ENCODE assay signal across 25 mouse cellular contexts in genomic region chr16:18613301-18613700, GRCm38 (mm10). TPM values are rescaled to one million over a fixed set of nuclear protein-coding genes. Genes with fewer than 3 reads are reported as not detected.
DNase-seq lines count a peak whose midpoint lies in the region; ATAC-seq lines count a peak whose summit lies in the region.
"Had no signal": no experiment of that assay in that cellular context is flagged by ENCODE, and none has a peak within 500 bp of the region (broad histone marks: within the 10 kb centered on the region; RNA-seq: fewer than 3 reads in every experiment).

No protein-coding gene starts in this region.

- H3K4me3 ChIP-seq in hindbrain, embryonic 10.5 days: no peak overlapping the region
- no peak overlapping the region for H3K4me3 ChIP-seq in hindbrain, embryonic 11.5 days (ENCODE audit: low read depth, low read length)
- H3K4me3 ChIP-seq in limb, embryonic 11.5 days (ENCODE audit: low read depth, low read length): no peak overlapping the region
- H3K4me3 ChIP-seq: hindbrain, embryonic 12.5 days; hindbrain, embryonic 15.5 days had no signal

- no peak overlapping the region for H3K9ac ChIP-seq in hindbrain, embryonic 11.5 days (ENCODE audit: low read depth, low read length)
- H3K9ac ChIP-seq in limb, embryonic 11.5 days (ENCODE audit: low read length): no peak overlapping the region
- H3K9ac ChIP-seq: forebrain, postnatal 0 days; hindbrain, embryonic 12.5 days; hindbrain, embryonic 15.5 days had no signal

- no peaks in the 10 kb centered on the region for H3K9me3 ChIP-seq in hindbrain, embryonic 10.5 days
- H3K9me3 ChIP-seq in hindbrain, embryonic 11.5 days (ENCODE audit: control insufficient read depth, low read length): no peaks in the 10 kb centered on the region
- H3K9me3 ChIP-seq in limb, embryonic 11.5 days (ENCODE audit: control insufficient read depth, low read length): no peaks in the 10 kb centered on the region
- H3K9me3 ChIP-seq: G1E; hindbrain, embryonic 12.5 days; hindbrain, embryonic 15.5 days had no signal

- ATAC-seq in hindbrain, embryonic 11.5 days (ENCODE audit: low FRiP score): no peak
- no peak; the same call in 1 of the 2 replicates for ATAC-seq in limb, embryonic 11.5 days (ENCODE audit: insufficient number of reproducible peaks, low FRiP score, low TSS enrichment, low read depth)
- ATAC-seq: forebrain, embryonic 14.5 days; forebrain, postnatal 0 days; intestine, embryonic 16.5 days had no signal

- no peak for DNase-seq in hindbrain, embryonic 10.5 days (ENCODE audit: low spot score)
- no peak for DNase-seq in hindbrain, embryonic 11.5 days (ENCODE audit: low spot score)
- peak; percentile 27 for DNase-seq in NIH3T3 (ENCODE audit: low read depth)
- DNase-seq in forelimb bud, embryonic 11.5 days (ENCODE audit: low read depth, low spot score): peak; percentile 68
- peak; percentile 71 for DNase-seq in limb, embryonic 11.5 days (ENCODE audit: low spot score)
- no peak for DNase-seq in kidney, adult 11 months
- DNase-seq in adrenal gland, postnatal 14 days: no peak
- DNase-seq: adrenal gland, adult 2 months; adrenal gland, postnatal 25 days; B cell, adult 2 months; cerebellum, adult 11-12 months; cerebellum, adult 8-10 months; cerebellum, postnatal 10 days; cerebellum, postnatal 36 days; embryo, embryonic 11 days; forebrain, postnatal 0 days; gastrocnemius, postnatal 25 days had no signal

- H3K4me2 ChIP-seq in hindbrain, embryonic 11.5 days (replicated peaks; ENCODE audit: low read depth, low read length): no peak overlapping the region
- no peak overlapping the region for H3K4me2 ChIP-seq in limb, embryonic 11.5 days (ENCODE audit: low read depth, severe bottlenecking)
- H3K4me2 ChIP-seq: heart, embryonic 11.5 days; hindbrain, embryonic 12.5 days; hindbrain, embryonic 15.5 days had no signal

- peaks cover 99% of the 10 kb centered on the region for H3K27me3 ChIP-seq in hindbrain, embryonic 10.5 days (ENCODE audit: insufficient read depth, poor library complexity, severe bottlenecking)
- peaks cover 11% of the 10 kb centered on the region for H3K27me3 ChIP-seq in hindbrain, embryonic 11.5 days (ENCODE audit: control insufficient read depth, insufficient read depth, low read length)
- peaks cover 29% of the 10 kb centered on the region for H3K27me3 ChIP-seq in limb, embryonic 11.5 days (ENCODE audit: control insufficient read depth, insufficient read depth, low read length)

- peaks cover 60% of the 10 kb centered on the region for H3K4me1 ChIP-seq in hindbrain, embryonic 10.5 days (replicated peaks)
- H3K4me1 ChIP-seq in hindbrain, embryonic 11.5 days (replicated peaks; ENCODE audit: control insufficient read depth, insufficient read depth, low read length): peaks cover 6% of the 10 kb centered on the region; the same call in 1 of the 2 replicates
- peaks cover 34% of the 10 kb centered on the region for H3K4me1 ChIP-seq in limb, embryonic 11.5 days (ENCODE audit: control insufficient read depth, insufficient read depth, low read length)

- 91% methylated on average over 3 of the region's 3 CpGs for WGBS in hindbrain, embryonic 10.5 days
- WGBS in hindbrain, embryonic 11.5 days: 88% methylated on average over 3 of the region's 3 CpGs
- 36% methylated on average over 3 of the region's 3 CpGs for WGBS in limb, embryonic 11.5 days

- no peaks in the 10 kb centered on the region for H3K36me3 ChIP-seq in hindbrain, embryonic 10.5 days
- H3K36me3 ChIP-seq in hindbrain, embryonic 11.5 days (ENCODE audit: control insufficient read depth, insufficient read depth, low read length): no peaks in the 10 kb centered on the region
- no peaks in the 10 kb centered on the region for H3K36me3 ChIP-seq in limb, embryonic 11.5 days (ENCODE audit: control insufficient read depth, insufficient read depth, low read length)
- H3K36me3 ChIP-seq: G1E; hindbrain, embryonic 12.5 days; hindbrain, embryonic 15.5 days had no signal

- peak overlapping the region; percentile 73; the same call in 1 of the 2 replicates for H3K27ac ChIP-seq in hindbrain, embryonic 10.5 days
- H3K27ac ChIP-seq in hindbrain, embryonic 11.5 days (ENCODE audit: low read depth, low read length): no peak overlapping the region
- H3K27ac ChIP-seq in limb, embryonic 11.5 days (replicated peaks; ENCODE audit: low read depth, low read length): no peak overlapping the region
- H3K27ac ChIP-seq: hindbrain, embryonic 12.5 days; hindbrain, embryonic 15.5 days had no signal

RNA-seq across cellular contexts. Expression of gene Gp1bb, which starts 8.9 kb away (rescaled TPM):
- polyA plus RNA-seq in hindbrain, embryonic 10.5 days (2016; fragmentation: Nextera tagmentation; extraction: Ambion mirVana): 4.2 and 9.2 TPM in 2 replicates
- polyA plus RNA-seq in hindbrain, embryonic 11.5 days (2014; fragmentation: Nextera tagmentation; extraction: Ambion mirVana): 8.9 and 9.5 TPM in 2 replicates
- polyA plus RNA-seq in limb, embryonic 11.5 days (2014; fragmentation: Nextera tagmentation; extraction: Ambion mirVana): 4.1 and 4.5 TPM in 2 replicates
- 0.41 TPM in 2 replicates for total RNA-seq in adrenal gland, postnatal 14 days (2021)
- total RNA-seq: adrenal gland, adult 2 months; adrenal gland, postnatal 25 days; CH12.LX; gastrocnemius, adult 8-10 months had no signal

RNA-seq across cellular contexts. Expression of gene Gm49601, which starts 12.9 kb away (rescaled TPM):
- polyA plus RNA-seq in hindbrain, embryonic 10.5 days (2016; fragmentation: Nextera tagmentation; extraction: Ambion mirVana): 3.4 and 8.5 TPM in 2 replicates
- 3.9 and 6.0 TPM in 2 replicates for polyA plus RNA-seq in hindbrain, embryonic 11.5 days (2014; fragmentation: Nextera tagmentation; extraction: Ambion mirVana)
- 2.3 and 2.4 TPM in 2 replicates for polyA plus RNA-seq in limb, embryonic 11.5 days (2014; fragmentation: Nextera tagmentation; extraction: Ambion mirVana)
- total RNA-seq in adrenal gland, postnatal 14 days (2021): 3.4 and 4.5 TPM in 2 replicates
- polyA plus RNA-seq: G1E had no signal

RNA-seq across cellular contexts. Expression of gene Sept5, which starts 16.5 kb away (rescaled TPM):
- polyA plus RNA-seq in hindbrain, embryonic 10.5 days (2016; fragmentation: Nextera tagmentation; extraction: Ambion mirVana): 42.3 and 71.9 TPM in 2 replicates
- 63.4 and 64.4 TPM in 2 replicates for polyA plus RNA-seq in hindbrain, embryonic 11.5 days (2014; fragmentation: Nextera tagmentation; extraction: Ambion mirVana)
- polyA plus RNA-seq in limb, embryonic 11.5 days (2014; fragmentation: Nextera tagmentation; extraction: Ambion mirVana): 30.0 and 31.1 TPM in 2 replicates
- 12.1 and 15.2 TPM in 2 replicates for total RNA-seq in adrenal gland, postnatal 14 days (2021)
- polyA plus RNA-seq: G1E had no signal

RNA-seq across cellular contexts. Expression of gene Tbx1, which starts 22.8 kb away (rescaled TPM):
- polyA plus RNA-seq in hindbrain, embryonic 10.5 days (2016; fragmentation: Nextera tagmentation; extraction: Ambion mirVana): 11.3 and 15.3 TPM in 2 replicates
- polyA plus RNA-seq in hindbrain, embryonic 11.5 days (2014; fragmentation: Nextera tagmentation; extraction: Ambion mirVana): 6.4 and 7.4 TPM in 2 replicates
- 2.3 and 2.5 TPM in 2 replicates for polyA plus RNA-seq in limb, embryonic 11.5 days (2014; fragmentation: Nextera tagmentation; extraction: Ambion mirVana)
- total RNA-seq in adrenal gland, postnatal 14 days (2021): 2.5 TPM in 1 of 2 replicates, not detected in the other
- total RNA-seq: adrenal gland, postnatal 25 days had no signal
- polyA plus RNA-seq: G1E had no signal

Comparison
In these comparisons a context has a peak if more than half of its experiments do, and no peak if none do; other contexts are left out.
1. DNase-seq: peak in NIH3T3 (single experiment), forelimb bud, embryonic 11.5 days (single experiment) and limb, embryonic 11.5 days (single experiment); none in hindbrain, embryonic 10.5 days (single experiment), hindbrain, embryonic 11.5 days (single experiment), kidney, adult 11 months (single experiment) and adrenal gland, postnatal 14 days (single experiment).